Mouse (Mus musculus) forebrain, embryonic 16.5 days (tissue): ENCODE measurements at regions not wholly inside any gene's neighbourhood (a gene's known extent, or its start where the extent isn't known, plus 50 kb on each side); places are given as distances from the start of the nearest gene placed in this dataset.
"Not testable (repeated sequence)": the region's sequence is repeated elsewhere in the genome, so short reads cannot be mapped to it uniquely, and the experiment has no call there.

ENCODE experiments used
- ATAC-seq: fragments of 200-750 bp; cut with Nextera tagmentation; 2 replicates; pipeline ENCODE4 v1.8.0; 2017; ENCODE audit warnings: mild to moderate bottlenecking, moderate library complexity
- H3K27ac ChIP-seq: fragments of 300-500 bp; sonication (generic); 2 replicates; pipeline ENCODE4 v1.5.1; 2014; ENCODE audit warnings: low read length, control low read depth
- H3K27me3 ChIP-seq: fragments of 300-500 bp; sonication (generic); replicated peaks from 2 replicates; pipeline ENCODE4 v1.6.1; 2014; ENCODE audit warnings: low read length; ENCODE audit not compliant: control insufficient read depth, insufficient read depth
- H3K36me3 ChIP-seq: fragments of 300-500 bp; sonication (generic); 2 replicates; pipeline ENCODE4 v1.6.1; 2014; ENCODE audit not compliant: control insufficient read depth, insufficient read depth
- H3K4me1 ChIP-seq: fragments of 300-500 bp; sonication (generic); replicated peaks from 2 replicates; pipeline ENCODE4 v1.6.1; 2014; ENCODE audit warnings: low read length; ENCODE audit not compliant: control insufficient read depth, insufficient read depth
- H3K4me2 ChIP-seq: fragments of 300-500 bp; sonication (generic); 2 replicates; pipeline ENCODE4 v1.6.1; 2014; ENCODE audit warnings: mild to moderate bottlenecking, low read length, control low read depth
- H3K4me3 ChIP-seq: fragments of 300-500 bp; sonication (generic); replicated peaks from 2 replicates; pipeline ENCODE4 v1.5.1; 2014; ENCODE audit warnings: mild to moderate bottlenecking, low read length, control low read depth
- H3K9ac ChIP-seq: fragments of 300-500 bp; sonication (generic); replicated peaks from 2 replicates; pipeline ENCODE4 v1.6.1; 2014; ENCODE audit warnings: low read depth, low read length, control low read depth
- H3K9me3 ChIP-seq: fragments of 300-500 bp; sonication (generic); 2 replicates; pipeline ENCODE4 v1.6.1; 2016; ENCODE audit warnings: low read length; ENCODE audit not compliant: control insufficient read depth
- WGBS: fragments of 180-500 bp; shearing (Covaris S2); extraction: QIAGEN DNeasy Blood & Tissue Kit; methylation state at CpG from one replicate; pipeline ENCODE4 v1.1.7; 2014; 5-methylcytosine and 5-hydroxymethylcytosine counted together

- Histone ChIP-seq H3K27ac (no peak overlapping the region), H3K27me3 (no peaks in the 10 kb centered on the region), H3K9ac (no peak overlapping the region), H3K4me3 (no peak overlapping the region), H3K9me3 (no peaks in the 10 kb centered on the region), H3K36me3 (no peaks in the 10 kb centered on the region), H3K4me1 (no peaks in the 10 kb centered on the region), H3K4me2 (no peak overlapping the region)
- no peak for ATAC-seq
- 89% methylated on average over 5 of the region's 5 CpGs for WGBS
Observed at GRCm38 (mm10) chr3:152040751-152041150, 125.3 kb downstream of the Gipc2 start.

- H3K4me2 ChIP-seq, H3K27ac ChIP-seq, H3K27me3 ChIP-seq, H3K4me1 ChIP-seq, H3K9ac ChIP-seq, H3K9me3 ChIP-seq, H3K36me3 ChIP-seq, H3K4me3 ChIP-seq, ATAC-seq: not testable (repeated sequence)
- WGBS, result 89% methylated on average over 5 of the region's 5 CpGs
Observed at GRCm38 (mm10) chr3:152036819-152037218, 129.2 kb downstream of the Gipc2 start.

GRCm38 (mm10) chr3:152035416-152035815 lies 130.6 kb downstream of the Gipc2 start:
- H3K36me3 ChIP-seq, result no peaks in the 10 kb centered on the region
- ATAC-seq, result no peak

GRCm38 (mm10) chr3:152034686-152035085 lies 131.3 kb downstream of the Gipc2 start:
- ATAC-seq, result no peak
- Histone ChIP-seq H3K4me3 (no peak overlapping the region), H3K36me3 (no peaks in the 10 kb centered on the region), H3K4me2 (no peak overlapping the region), H3K27me3 (no peaks in the 10 kb centered on the region), H3K9ac (no peak overlapping the region), H3K9me3 (no peaks in the 10 kb centered on the region), H3K4me1 (no peaks in the 10 kb centered on the region), H3K27ac (no peak overlapping the region)
- 85% methylated on average over 9 of the region's 10 CpGs for WGBS

More at GRCm38 (mm10) chr3:152035416-152035815, 130.6 kb downstream of the Gipc2 start:
- Histone ChIP-seq H3K9ac (no peak overlapping the region), H3K4me2 (no peak overlapping the region), H3K9me3 (no peaks in the 10 kb centered on the region), H3K27ac (no peak overlapping the region), H3K4me3 (no peak overlapping the region), H3K4me1 (no peaks in the 10 kb centered on the region), H3K27me3 (no peaks in the 10 kb centered on the region)
- 76% methylated on average over 5 of the region's 5 CpGs for WGBS

- Histone ChIP-seq H3K4me3 (no peak overlapping the region), H3K4me1 (no peaks in the 10 kb centered on the region), H3K27ac (no peak overlapping the region), H3K9ac (no peak overlapping the region), H3K9me3 (no peaks in the 10 kb centered on the region), H3K27me3 (no peaks in the 10 kb centered on the region), H3K36me3 (no peaks in the 10 kb centered on the region), H3K4me2 (no peak overlapping the region)
- ATAC-seq, result no peak
- WGBS, result 70% methylated on average over 2 of the region's 2 CpGs
Observed at GRCm38 (mm10) chr3:152034221-152034620, 131.8 kb downstream of the Gipc2 start.

GRCm38 (mm10) chr3:152032663-152033318 lies 133.2 kb downstream of the Gipc2 start:
- WGBS, result 75% methylated on average over 3 of the region's 3 CpGs

GRCm38 (mm10) chr3:152028695-152029094 lies 137.3 kb downstream of the Gipc2 start:
- Histone ChIP-seq H3K27me3 (no peaks in the 10 kb centered on the region), H3K4me3 (no peak overlapping the region), H3K4me1 (no peaks in the 10 kb centered on the region), H3K9me3 (no peaks in the 10 kb centered on the region), H3K27ac (no peak overlapping the region), H3K9ac (no peak overlapping the region), H3K4me2 (no peak overlapping the region), H3K36me3 (no peaks in the 10 kb centered on the region)
- ATAC-seq, result no peak
- 88% methylated on average over 1 of the region's 1 CpGs for WGBS

More at GRCm38 (mm10) chr3:152032663-152033318, 133.2 kb downstream of the Gipc2 start:
- no peaks in the 10 kb centered on the region for H3K27me3 ChIP-seq
- H3K9ac ChIP-seq, result no peak overlapping the region
- no peak overlapping the region for H3K4me2 ChIP-seq
- H3K4me1 ChIP-seq, result no peaks in the 10 kb centered on the region
- no peak overlapping the region for H3K4me3 ChIP-seq
- H3K27ac ChIP-seq, result no peak overlapping the region
- ATAC-seq, result no peak
- H3K36me3 ChIP-seq, result no peaks in the 10 kb centered on the region
- no peaks in the 10 kb centered on the region for H3K9me3 ChIP-seq

GRCm38 (mm10) chr3:152026034-152026433 lies 140.0 kb downstream of the Gipc2 start:
- H3K27ac ChIP-seq, result no peak overlapping the region
- no peak overlapping the region for H3K4me3 ChIP-seq
- H3K9ac ChIP-seq, result no peak overlapping the region
- H3K4me1 ChIP-seq, result no peaks in the 10 kb centered on the region
- H3K36me3 ChIP-seq, result no peaks in the 10 kb centered on the region
- no peaks in the 10 kb centered on the region for H3K27me3 ChIP-seq
- no peak overlapping the region for H3K4me2 ChIP-seq
- no peaks in the 10 kb centered on the region for H3K9me3 ChIP-seq
- ATAC-seq, result no peak
- 87% methylated on average over 4 of the region's 4 CpGs for WGBS

GRCm38 (mm10) chr3:152025122-152025521 lies 140.9 kb downstream of the Gipc2 start:
- H3K4me3 ChIP-seq, result no peak overlapping the region
- 87% methylated on average over 8 of the region's 8 CpGs for WGBS
- H3K4me1 ChIP-seq, result no peaks in the 10 kb centered on the region
- H3K27me3 ChIP-seq, result no peaks in the 10 kb centered on the region
- H3K9ac ChIP-seq, result no peak overlapping the region
- ATAC-seq, result no peak
- H3K4me2 ChIP-seq, result no peak overlapping the region
- no peak overlapping the region for H3K27ac ChIP-seq
- H3K9me3 ChIP-seq, result no peaks in the 10 kb centered on the region
- H3K36me3 ChIP-seq, result no peaks in the 10 kb centered on the region

GRCm38 (mm10) chr3:152006747-152007146 lies 159.3 kb downstream of the Gipc2 start:
- 81% methylated on average over 4 of the region's 4 CpGs for WGBS

More at GRCm38 (mm10) chr3:152006747-152007146, 159.3 kb downstream of the Gipc2 start:
- Histone ChIP-seq H3K4me1 (no peaks in the 10 kb centered on the region), H3K4me2 (no peak overlapping the region), H3K27me3 (no peaks in the 10 kb centered on the region), H3K9ac (no peak overlapping the region), H3K27ac (no peak overlapping the region), H3K4me3 (no peak overlapping the region), H3K9me3 (no peaks in the 10 kb centered on the region), H3K36me3 (no peaks in the 10 kb centered on the region)
- no peak for ATAC-seq
